8 mouse cellular contexts compared by ENCODE assay signal in the genomic region with DNA sequence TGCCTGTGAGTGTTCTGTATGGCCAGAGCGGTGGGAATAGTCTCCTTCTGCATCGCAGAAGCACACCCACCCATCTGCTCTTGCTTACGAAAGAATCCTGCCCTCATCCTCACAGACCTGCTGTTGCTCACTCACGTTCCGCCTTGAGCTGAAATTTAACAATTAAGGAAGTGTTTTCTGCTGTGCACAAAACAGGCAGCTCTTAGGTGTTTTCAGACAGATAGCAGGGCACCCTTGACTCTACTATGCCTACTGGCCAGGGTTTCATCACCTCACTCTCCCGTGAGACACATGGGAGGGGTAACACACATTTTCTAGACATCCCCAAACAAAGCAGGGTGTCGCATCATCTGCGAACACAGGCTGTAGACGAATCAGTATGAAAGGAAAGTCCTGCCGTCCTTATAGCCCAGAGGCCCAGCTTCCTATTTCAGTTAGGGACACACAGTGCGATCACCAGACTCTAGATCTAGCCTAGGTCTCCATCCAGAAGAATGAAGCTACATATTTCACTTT. TPM values are rescaled to one million over a fixed set of nuclear protein-coding genes. Genes with fewer than 3 reads are reported as not detected.
DNase-seq lines count a peak whose midpoint lies in the region; ATAC-seq and TF ChIP-seq lines count a peak whose summit lies in the region.

No protein-coding gene starts in this region.

- peaks cover 6% of the 10 kb centered on the region for H3K4me1 ChIP-seq in brown adipose tissue, adult 24 weeks (ENCODE audit: control insufficient read depth, insufficient read depth, insufficient read length, low read length)
- peaks cover 22% of the 10 kb centered on the region for H3K4me1 ChIP-seq in forebrain, postnatal 0 days (ENCODE audit: insufficient read depth)
- peaks cover 33% of the 10 kb centered on the region for H3K4me1 ChIP-seq in limb, embryonic 12.5 days (replicated peaks)

- peak overlapping the region; percentile 94 for H3K27ac ChIP-seq in layer of hippocampus, adult 2 months
- H3K27ac ChIP-seq in brown adipose tissue, adult 24 weeks (replicated peaks; ENCODE audit: low read depth, low read length) = 0 out of 2 replicates have a peak overlapping the region, but pooled peaks have one; percentile 33
- H3K27ac ChIP-seq in forebrain, postnatal 0 days (ENCODE audit: low read depth, low read length) = peak overlapping the region; percentile 84
- H3K27ac ChIP-seq in limb, embryonic 12.5 days = peak overlapping the region; percentile 76

- H3K36me3 ChIP-seq in forebrain, postnatal 0 days (ENCODE audit: insufficient read depth) = no peaks in the 10 kb centered on the region
- H3K36me3 ChIP-seq in limb, embryonic 12.5 days = no peaks in the 10 kb centered on the region

- WGBS in forebrain, postnatal 0 days = 4% methylated on average over 11 of the region's 11 CpGs
- 17% methylated on average over 11 of the region's 11 CpGs for WGBS in limb, embryonic 12.5 days

- H3K4me2 ChIP-seq in forebrain, postnatal 0 days (ENCODE audit: low read depth) = peak overlapping the region; percentile 54
- H3K4me2 ChIP-seq in limb, embryonic 12.5 days = peak overlapping the region; percentile 64

- no peaks in the 10 kb centered on the region for H3K9me3 ChIP-seq in forebrain, postnatal 0 days (ENCODE audit: low read length)
- H3K9me3 ChIP-seq in limb, embryonic 12.5 days = no peaks in the 10 kb centered on the region

- peak; percentile 40 for ATAC-seq in forebrain, postnatal 0 days
- ATAC-seq in limb, embryonic 12.5 days (ENCODE audit: insufficient number of reproducible peaks, insufficient read depth, low FRiP score, low TSS enrichment, low read depth) = no peak

- H3K4me3 ChIP-seq in layer of hippocampus, adult 2 months = peak overlapping the region; percentile 73
- peak overlapping the region; percentile 34; the same call in 1 of the 2 replicates for H3K4me3 ChIP-seq in brown adipose tissue, adult 24 weeks (ENCODE audit: insufficient read depth, low read depth, low read length)
- peak overlapping the region; percentile 48 for H3K4me3 ChIP-seq in forebrain, postnatal 0 days (ENCODE audit: low read depth, low read length)
- peak overlapping the region; percentile 35 for H3K4me3 ChIP-seq in limb, embryonic 12.5 days (replicated peaks)

- peak in 1 of 2 experiments; percentile 27 for DNase-seq in layer of hippocampus, adult 2 months (ENCODE audit: low spot score in 2 of 2)
- DNase-seq in layer of hippocampus, adult 9-10 months (ENCODE audit: low spot score) = no peak
- DNase-seq in forebrain, postnatal 0 days = peak; percentile 80
- DNase-seq in neural tube, embryonic 10.5 days (ENCODE audit: extremely low spot score, low spot score) = peak; percentile 41
- no peak for DNase-seq in ovary, postnatal 10 days (ENCODE audit: low spot score)
- no peak for DNase-seq in thymus, postnatal 4 days

- H3K27me3 ChIP-seq in forebrain, postnatal 0 days (ENCODE audit: insufficient read depth, low read length) = no peaks in the 10 kb centered on the region
- H3K27me3 ChIP-seq in limb, embryonic 12.5 days = no peaks in the 10 kb centered on the region

- H3K9ac ChIP-seq in forebrain, postnatal 0 days = peak overlapping the region; percentile 65
- peak overlapping the region; percentile 44 for H3K9ac ChIP-seq in limb, embryonic 12.5 days (replicated peaks)

- TF ChIP-seq CTCF in layer of hippocampus, adult 2 months (conservative IDR thresholded peaks at IDR 0.05) = no peak
- no peak for TF ChIP-seq CTCF in forebrain, postnatal 0 days (IDR thresholded peaks at IDR 0.05; ENCODE audit: low read depth)

RNA-seq across cellular contexts. Expression of a gene that starts 2.4 kb away (rescaled TPM):
- 100 to 1,000 TPM; 285 to 305 TPM for total RNA-seq in layer of hippocampus, adult 2 months (2021)
- polyA plus RNA-seq in brown adipose tissue, adult 24 weeks (2012; ENCODE audit: insufficient read depth, insufficient read length, missing spikeins) = 4.7 and 14.1 TPM in 2 replicates
- total RNA-seq in forebrain, postnatal 0 days (2014; rRNA removed) = 447 and 546 TPM in 2 replicates
- polyA plus RNA-seq in forebrain, postnatal 0 days (2015; fragmentation: Nextera tagmentation; extraction: Ambion mirVana) = 367 and 462 TPM in 2 replicates
- 55.0 and 60.9 TPM in 2 replicates for polyA plus RNA-seq in limb, embryonic 12.5 days (2016; fragmentation: Nextera tagmentation; extraction: Ambion mirVana)

Comparison
In these comparisons a context has a peak if more than half of its experiments do, and no peak if none do; other contexts are left out.
1. DNase-seq: peak in forebrain, postnatal 0 days (single experiment) and neural tube, embryonic 10.5 days (single experiment); none in layer of hippocampus, adult 9-10 months (single experiment), ovary, postnatal 10 days (single experiment) and thymus, postnatal 4 days (single experiment).
2. H3K27ac ChIP-seq: peak in every context shown above with its lines; median percentile 94 in layer of hippocampus, adult 2 months; 84 in forebrain, postnatal 0 days; 76 in limb, embryonic 12.5 days; 33 in brown adipose tissue, adult 24 weeks.
3. Peak in every context shown above with its lines, with median percentiles within 50 percentile points of each other: H3K4me3 ChIP-seq.